Mouse (Mus musculus) mature B cell (primary cell): ENCODE results near the gene Trim50.
"Not testable (repeated sequence)": the region's sequence is repeated elsewhere in the genome, so short reads cannot be mapped to it uniquely, and the experiment has no call there.

Experiments
- in situ Hi-C: fragments of 300-500 bp; cut with MboI; formaldehyde crosslinking; loops from 2 replicates; pipeline ENCODE4 v1.14.3; 2019

The Trim50 gene

GRCm38 (mm10) chr5:135352995-135353394 is at the start of gene Trim50:
Gene Trim50, plus strand, starts transcription at chr5:135353295.
- in situ Hi-C loops: no loop called here

GRCm38 (mm10) chr5:135306321-135306965 is 46.7 kb upstream of the Trim50 start:
- in situ Hi-C loops: no loop called here

- in situ Hi-C loops: no loop called here
These were observed 36.9 kb upstream of the Trim50 start for GRCm38 (mm10) chr5:135316177-135316576.

- in situ Hi-C loops: no loop called here
These were observed 33.2 kb upstream of the Trim50 start for GRCm38 (mm10) chr5:135319856-135320255.

- in situ Hi-C loops: no loop called here
These were observed 30.9 kb upstream of the Trim50 start for GRCm38 (mm10) chr5:135322197-135322596.

- in situ Hi-C loops: no loop called here
These were observed 26.9 kb upstream of the Trim50 start for GRCm38 (mm10) chr5:135326121-135326659.

- in situ Hi-C loops: no loop called here
These were observed 23.6 kb upstream of the Trim50 start for GRCm38 (mm10) chr5:135329471-135329870.

- in situ Hi-C loops: no loop called here
These were observed 22.9 kb upstream of the Trim50 start for GRCm38 (mm10) chr5:135330201-135330600.

- in situ Hi-C loops: no loop called here
These were observed 21.9 kb upstream of the Trim50 start for GRCm38 (mm10) chr5:135331161-135331560.

GRCm38 (mm10) chr5:135337575-135337974 is 15.5 kb upstream of the Trim50 start:
- in situ Hi-C loops: no loop called here

GRCm38 (mm10) chr5:135345989-135346388 is 7.1 kb upstream of the Trim50 start:
- in situ Hi-C loops: no loop called here

- in situ Hi-C loops: no loop called here
These were observed 6.7 kb upstream of the Trim50 start for GRCm38 (mm10) chr5:135346430-135346829.

GRCm38 (mm10) chr5:135347511-135348011 is 5.5 kb upstream of the Trim50 start:
- in situ Hi-C loops: no loop called here

GRCm38 (mm10) chr5:135349862-135350261 is 3.2 kb upstream of the Trim50 start, which contains the start of gene Fkbp6:
Gene Fkbp6, minus strand, starts transcription at chr5:135350044.
- in situ Hi-C loops: no loop called here

GRCm38 (mm10) chr5:135351606-135352005 is 1.5 kb upstream of the Trim50 start:
- in situ Hi-C loops: no loop called here

- in situ Hi-C loops: no loop called here
These were observed 469 bp downstream of the Trim50 start for GRCm38 (mm10) chr5:135353564-135353963.

GRCm38 (mm10) chr5:135356090-135356489 is 3.0 kb downstream of the Trim50 start:
- in situ Hi-C loops: no loop called here

GRCm38 (mm10) chr5:135357556-135357955 is 4.5 kb downstream of the Trim50 start:
- in situ Hi-C loops: no loop called here

- in situ Hi-C loops: no loop called here
These were observed 6.7 kb downstream of the Trim50 start for GRCm38 (mm10) chr5:135359772-135360171.

- in situ Hi-C loops: no loop called here
These were observed 9.5 kb downstream of the Trim50 start for GRCm38 (mm10) chr5:135362572-135362971.

GRCm38 (mm10) chr5:135363540-135363939 is 10.4 kb downstream of the Trim50 start:
- in situ Hi-C loops: no loop called here

- in situ Hi-C loops: no loop called here
These were observed 14.7 kb downstream of the Trim50 start for GRCm38 (mm10) chr5:135367841-135368240.

GRCm38 (mm10) chr5:135368312-135368711 is 15.2 kb downstream of the Trim50 start:
- in situ Hi-C loops: no loop called here

GRCm38 (mm10) chr5:135369196-135369595 is 16.1 kb downstream of the Trim50 start:
- in situ Hi-C loops: not testable (repeated sequence)
